Mouse (Mus musculus) lung, embryonic 16.5 days (tissue): ENCODE results near the gene Nfkbia. TPM values are rescaled to one million over a fixed set of nuclear protein-coding genes. Genes with fewer than 3 reads are reported as not detected.

Source experiments
- ATAC-seq: fragments of 200-750 bp; cut with Nextera tagmentation; 2 replicates; pipeline ENCODE4 v1.8.0; 2017; ENCODE audit warnings: low read depth, mild to moderate bottlenecking, moderate library complexity
- H3K27ac ChIP-seq: fragments of 300-500 bp; sonication (generic); 2 replicates; pipeline ENCODE4 v1.5.1; 2014; ENCODE audit warnings: mild to moderate bottlenecking, control low read depth, low read length
- H3K27me3 ChIP-seq: fragments of 300-500 bp; sonication (generic); 2 replicates; pipeline ENCODE4 v1.6.1; 2014; ENCODE audit warnings: low read depth, low read length, mixed read lengths; ENCODE audit not compliant: control insufficient read depth, insufficient read depth
- H3K36me3 ChIP-seq: fragments of 300-500 bp; sonication (generic); 2 replicates; pipeline ENCODE4 v1.6.1; 2014; ENCODE audit warnings: low read length; ENCODE audit not compliant: control insufficient read depth, insufficient read depth
- H3K4me1 ChIP-seq: fragments of 300-500 bp; sonication (generic); replicated peaks from 2 replicates; pipeline ENCODE4 v1.6.1; 2014; ENCODE audit warnings: low read length, mixed read lengths; ENCODE audit not compliant: control insufficient read depth, insufficient read depth
- H3K4me2 ChIP-seq: fragments of 300-500 bp; sonication (generic); 2 replicates; pipeline ENCODE4 v1.6.1; 2014; ENCODE audit warnings: low read depth, low read length, control low read depth
- H3K4me3 ChIP-seq: fragments of 300-500 bp; sonication (generic); 2 replicates; pipeline ENCODE4 v1.5.1; 2014; ENCODE audit warnings: mild to moderate bottlenecking, low read length, control low read depth
- H3K9ac ChIP-seq: fragments of 300-500 bp; sonication (generic); 2 replicates; pipeline ENCODE4 v1.6.1; 2014; ENCODE audit warnings: low read length, control low read depth
- H3K9me3 ChIP-seq: fragments of 300-500 bp; sonication (generic); 2 replicates; pipeline ENCODE4 v1.6.1; 2016; ENCODE audit warnings: low read length; ENCODE audit not compliant: control insufficient read depth
- WGBS: fragments of 180-500 bp; shearing (Covaris S2); extraction: QIAGEN DNeasy Blood & Tissue Kit; methylation state at CpG from one replicate; pipeline ENCODE4 v1.1.7; 2014; 5-methylcytosine and 5-hydroxymethylcytosine counted together
- polyA plus RNA-seq: library from polyadenylated mRNA; unstranded; fragments of >200 nt; fragmentation: Nextera tagmentation; extraction: Ambion mirVana; gene quantifications from 2 replicates; pipeline ENCODE4 v1.2.1, GENCODE M21; 2015

Nfkbia gene
- polyA plus RNA-seq, 1 experiment from 2014 or later: 130 TPM

- Histone ChIP-seq H3K36me3 (no peaks in the 10 kb centered on the region), H3K9ac (no peak overlapping the region), H3K4me3 (no peak overlapping the region), H3K4me2 (no peak overlapping the region), H3K27me3 (no peaks in the 10 kb centered on the region), H3K9me3 (no peaks in the 10 kb centered on the region), H3K27ac (no peak overlapping the region), H3K4me1 (peaks cover 41% of the 10 kb centered on the region)
- ATAC-seq: no peak
- WGBS: 86% methylated on average over 2 of the region's 2 CpGs
Observed at GRCm38 (mm10) chr12:55449048-55449447, 43.4 kb downstream of the Nfkbia start.

- no peak overlapping the region for H3K9ac ChIP-seq
- no peak overlapping the region for H3K27ac ChIP-seq
- no peaks in the 10 kb centered on the region for H3K9me3 ChIP-seq
- H3K4me3 ChIP-seq: no peak overlapping the region
- 69% methylated on average over 2 of the region's 2 CpGs for WGBS
- no peaks in the 10 kb centered on the region for H3K27me3 ChIP-seq
- no peak for ATAC-seq
- H3K36me3 ChIP-seq: no peaks in the 10 kb centered on the region
- peaks cover 42% of the 10 kb centered on the region for H3K4me1 ChIP-seq
- H3K4me2 ChIP-seq: no peak overlapping the region
Observed at GRCm38 (mm10) chr12:55448457-55448856, 44.0 kb downstream of the Nfkbia start.

- H3K9ac ChIP-seq: peak overlapping the region; percentile 43
Observed at GRCm38 (mm10) chr12:55447396-55447760, 45.1 kb downstream of the Nfkbia start.

GRCm38 (mm10) chr12:55446746-55447395 is 45.6 kb downstream of the Nfkbia start:
- Histone ChIP-seq H3K9me3 (no peaks in the 10 kb centered on the region), H3K4me2 (peak overlapping the region; percentile 6; the same call in 1 of the 2 replicates), H3K4me3 (no peak overlapping the region), H3K27ac (peak overlapping the region; percentile 97), H3K9ac (peak overlapping the region; percentile 43), H3K36me3 (no peaks in the 10 kb centered on the region), H3K4me1 (peaks cover 42% of the 10 kb centered on the region), H3K27me3 (no peaks in the 10 kb centered on the region)
- peak; percentile 83 for ATAC-seq
- WGBS: 10% methylated on average over 13 of the region's 13 CpGs

More at GRCm38 (mm10) chr12:55447396-55447760, 45.1 kb downstream of the Nfkbia start:
- 67% methylated on average over 11 of the region's 11 CpGs for WGBS
- Histone ChIP-seq H3K4me3 (no peak overlapping the region), H3K36me3 (no peaks in the 10 kb centered on the region), H3K9me3 (no peaks in the 10 kb centered on the region), H3K27ac (peak overlapping the region; percentile 97), H3K27me3 (no peaks in the 10 kb centered on the region), H3K4me2 (no peak overlapping the region), H3K4me1 (peaks cover 43% of the 10 kb centered on the region)
- ATAC-seq: no peak

- no peaks in the 10 kb centered on the region for H3K36me3 ChIP-seq
- H3K4me2 ChIP-seq: no peak overlapping the region
- 81% methylated on average over 4 of the region's 4 CpGs for WGBS
- no peaks in the 10 kb centered on the region for H3K9me3 ChIP-seq
- peak overlapping the region; percentile 97 for H3K27ac ChIP-seq
- H3K9ac ChIP-seq: peak overlapping the region; percentile 43
- ATAC-seq: no peak; the same call in 1 of the 2 replicates
- no peaks in the 10 kb centered on the region for H3K27me3 ChIP-seq
- H3K4me3 ChIP-seq: no peak overlapping the region
- peaks cover 42% of the 10 kb centered on the region for H3K4me1 ChIP-seq
Observed at GRCm38 (mm10) chr12:55446366-55446745, 46.1 kb downstream of the Nfkbia start.

GRCm38 (mm10) chr12:55445583-55445982 is 46.9 kb downstream of the Nfkbia start:
- no peak for ATAC-seq
- H3K27ac ChIP-seq: peak overlapping the region; percentile 97
- no peaks in the 10 kb centered on the region for H3K27me3 ChIP-seq
- no peak overlapping the region for H3K4me2 ChIP-seq
- H3K4me1 ChIP-seq: peaks cover 42% of the 10 kb centered on the region
- no peaks in the 10 kb centered on the region for H3K9me3 ChIP-seq
- no peak overlapping the region for H3K9ac ChIP-seq
- H3K4me3 ChIP-seq: no peak overlapping the region
- H3K36me3 ChIP-seq: no peaks in the 10 kb centered on the region
- 73% methylated on average over 4 of the region's 4 CpGs for WGBS

- 72% methylated on average over 4 of the region's 4 CpGs for WGBS
- Histone ChIP-seq H3K27me3 (no peaks in the 10 kb centered on the region), H3K4me1 (peaks cover 38% of the 10 kb centered on the region), H3K9ac (no peak overlapping the region), H3K36me3 (no peaks in the 10 kb centered on the region), H3K4me3 (no peak overlapping the region), H3K27ac (peak overlapping the region; percentile 85), H3K9me3 (no peaks in the 10 kb centered on the region), H3K4me2 (no peak overlapping the region)
- no peak for ATAC-seq
Observed at GRCm38 (mm10) chr12:55444031-55444451, 48.4 kb downstream of the Nfkbia start.

GRCm38 (mm10) chr12:55442861-55443850 is 49.3 kb downstream of the Nfkbia start:
- H3K4me3 ChIP-seq: no peak overlapping the region
- H3K9ac ChIP-seq: peak overlapping the region; percentile 50
- peaks cover 46% of the 10 kb centered on the region for H3K4me1 ChIP-seq

GRCm38 (mm10) chr12:55442245-55442644 is 50.2 kb downstream of the Nfkbia start:
- Histone ChIP-seq H3K9ac (no peak overlapping the region), H3K27me3 (no peaks in the 10 kb centered on the region), H3K4me1 (peaks cover 47% of the 10 kb centered on the region), H3K4me3 (no peak overlapping the region), H3K4me2 (no peak overlapping the region), H3K9me3 (no peaks in the 10 kb centered on the region), H3K36me3 (no peaks in the 10 kb centered on the region), H3K27ac (no peak overlapping the region)
- WGBS: 91% methylated on average over 1 of the region's 1 CpGs
- no peak for ATAC-seq

More at GRCm38 (mm10) chr12:55442861-55443850, 49.3 kb downstream of the Nfkbia start:
- WGBS: 41% methylated on average over 9 of the region's 9 CpGs
- H3K27ac ChIP-seq: peak overlapping the region; percentile 85
- H3K27me3 ChIP-seq: no peaks in the 10 kb centered on the region
- no peaks in the 10 kb centered on the region for H3K9me3 ChIP-seq
- no peak overlapping the region for H3K4me2 ChIP-seq
- peak; percentile 69 for ATAC-seq
- no peaks in the 10 kb centered on the region for H3K36me3 ChIP-seq
